Mouse (Mus musculus) bone marrow, adult 2 months (tissue): ENCODE data around the gene Tmub1. TPM values are rescaled to one million over a fixed set of nuclear protein-coding genes. Genes with fewer than 3 reads are reported as not detected.
A peak's percentile ranks its signal among the peaks of the same experiment; 100 is the strongest.

Experiments
- H3K27ac ChIP-seq: fragments of 200-500 bp; 2 replicates; pipeline ENCODE4 v1.5.1; 2012; ENCODE audit warnings: low read depth, mild to moderate bottlenecking, control low read depth, inconsistent platforms, low read length; ENCODE audit not compliant: control insufficient read depth, poor library complexity, insufficient read depth
- H3K4me1 ChIP-seq: fragments of 200-500 bp; 2 replicates; pipeline ENCODE4 v1.6.1; 2011; ENCODE audit warnings: low read length; ENCODE audit not compliant: control insufficient read depth, insufficient read depth
- H3K4me3 ChIP-seq: fragments of 200-500 bp; replicated peaks from 2 replicates; pipeline ENCODE3; 2011; ENCODE audit warnings: mild to moderate bottlenecking, low read depth, low read length, control low read depth; ENCODE audit not compliant: control insufficient read depth
- CTCF ChIP-seq: fragments of 200-500 bp; IDR thresholded peaks from 2 replicates; pipeline ENCODE4 v1.5.1; 2011; ENCODE audit warnings: low read length, control low read depth; ENCODE audit not compliant: control insufficient read depth, insufficient read depth
- POLR2A ChIP-seq: fragments of 200-500 bp; IDR thresholded peaks from 2 replicates; pipeline ENCODE4 v1.6.1; 2011; ENCODE audit warnings: low read depth, mild to moderate bottlenecking, control low read depth, low read length, borderline replicate concordance; ENCODE audit not compliant: control insufficient read depth
- WGBS: fragments of 180-500 bp; shearing (Covaris S2); methylation state at CpG from one replicate; pipeline ENCODE4 v1.1.7; 2018; 5-methylcytosine and 5-hydroxymethylcytosine counted together
- polyA plus RNA-seq: library from polyadenylated mRNA; stranded (reverse); fragments of >200 nt; gene quantifications from 2 replicates; pipeline ENCODE4 v1.2.4, GENCODE M21; 2011; ENCODE audit warnings: low replicate concordance; ENCODE audit not compliant: missing spikeins, insufficient read depth, insufficient read length

Tmub1 gene
- polyA plus RNA-seq, 1 experiment, result 22.1 TPM

DNA sequence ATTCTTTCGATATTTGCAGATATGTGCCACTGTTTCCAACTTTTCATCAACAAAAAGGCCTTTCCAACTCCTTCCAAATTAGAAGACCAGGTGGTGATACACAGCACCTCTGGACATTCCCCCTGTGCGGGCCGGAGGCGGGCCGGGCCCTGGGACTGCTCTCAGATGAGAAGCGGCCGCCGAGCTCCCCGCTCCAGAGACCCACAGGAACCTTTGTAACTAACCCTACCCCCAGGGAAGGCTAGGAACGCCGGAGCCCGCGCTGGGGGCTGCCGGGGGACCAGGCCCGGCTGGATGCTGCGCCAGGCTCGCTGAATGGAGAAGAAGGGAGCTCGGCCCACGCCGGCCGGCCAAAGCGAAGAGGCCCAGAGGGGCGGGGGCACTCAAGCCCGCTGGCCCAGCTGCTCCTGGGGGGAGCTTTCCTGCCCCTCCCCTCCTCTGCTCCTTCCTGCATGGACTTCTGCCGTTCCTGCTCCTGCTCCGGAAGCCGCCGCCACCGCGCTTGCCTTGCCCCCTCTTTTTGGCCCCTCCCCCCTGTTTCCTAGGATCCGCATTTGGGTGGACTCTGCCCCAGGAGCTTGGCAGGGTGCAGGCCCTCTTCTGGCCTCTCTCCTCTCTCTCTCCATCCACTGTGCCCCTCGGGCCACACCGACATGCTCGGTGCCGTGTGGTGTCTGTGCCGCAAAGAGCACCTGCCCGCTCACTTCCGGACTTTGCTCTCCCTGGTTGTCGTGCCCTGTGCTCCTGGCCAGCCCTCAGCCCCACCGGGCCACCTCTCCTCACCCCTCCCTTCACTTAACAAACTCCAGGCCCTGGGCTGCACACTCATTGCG lies 34.8 kb upstream of the Tmub1 start:
- 92% methylated on average over 41 of the region's 41 CpGs for WGBS
- no peaks in the 10 kb centered on the region for H3K4me1 ChIP-seq
- no peak overlapping the region for H3K4me3 ChIP-seq
- no peak for TF ChIP-seq POLR2A
- no peak for TF ChIP-seq CTCF
- no peak overlapping the region for H3K27ac ChIP-seq

- no peak overlapping the region for H3K4me3 ChIP-seq
- H3K27ac ChIP-seq, result no peak overlapping the region
- H3K4me1 ChIP-seq, result no peaks in the 10 kb centered on the region
- TF ChIP-seq POLR2A (no peak), CTCF (peak; percentile 54; the same call in 1 of the 2 replicates)
- 27% methylated on average over 3 of the region's 4 CpGs for WGBS
Observed at GRCm38 (mm10) chr5:24481647-24482046, 34.0 kb upstream of the Tmub1 start.

DNA sequence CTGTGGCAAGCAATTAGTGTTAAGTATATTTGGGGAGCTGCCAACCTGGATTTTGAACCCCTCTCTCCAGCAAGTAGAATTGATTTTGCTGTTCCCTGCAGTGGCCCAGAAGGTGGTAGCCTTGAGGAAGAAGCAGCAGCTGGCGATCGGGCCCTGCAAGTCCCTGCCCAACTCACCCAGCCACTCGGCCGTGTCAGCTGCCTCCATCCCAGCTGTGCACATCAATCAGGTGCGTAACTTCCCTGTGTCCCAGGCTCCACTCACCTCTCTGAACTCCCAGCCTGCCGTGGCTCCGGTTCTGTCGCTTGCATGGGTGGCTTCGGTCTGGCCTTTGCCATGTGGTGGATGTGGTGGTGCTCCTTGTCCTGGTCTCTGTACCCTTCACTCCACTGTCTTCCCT lies 30.3 kb upstream of the Tmub1 start:
- WGBS, result 90% methylated on average over 9 of the region's 9 CpGs
- no peaks in the 10 kb centered on the region for H3K4me1 ChIP-seq
- no peak for TF ChIP-seq CTCF
- no peak for TF ChIP-seq POLR2A
- no peak overlapping the region for H3K4me3 ChIP-seq
- no peak overlapping the region for H3K27ac ChIP-seq

GRCm38 (mm10) chr5:24475476-24476241 lies 28.0 kb upstream of the Tmub1 start:
- WGBS, result 81% methylated on average over 6 of the region's 6 CpGs
- Histone ChIP-seq H3K4me1 (no peaks in the 10 kb centered on the region), H3K4me3 (no peak overlapping the region), H3K27ac (no peak overlapping the region)
- TF ChIP-seq POLR2A (no peak), CTCF (no peak)

GRCm38 (mm10) chr5:24474723-24475261 lies 27.1 kb upstream of the Tmub1 start:
- no peak overlapping the region; the same call in 1 of the 2 replicates for H3K27ac ChIP-seq
- no peak overlapping the region for H3K4me3 ChIP-seq
- no peak for TF ChIP-seq CTCF
- no peak for TF ChIP-seq POLR2A
- 2% methylated on average over 67 of the region's 67 CpGs for WGBS
- H3K4me1 ChIP-seq, result no peaks in the 10 kb centered on the region

GRCm38 (mm10) chr5:24474025-24474722 lies 26.5 kb upstream of the Tmub1 start:
- Histone ChIP-seq H3K4me3 (no peak overlapping the region), H3K4me1 (no peaks in the 10 kb centered on the region), H3K27ac (no peak overlapping the region; the same call in 1 of the 2 replicates)
- TF ChIP-seq POLR2A, result no peak
- TF ChIP-seq CTCF, result no peak
- 16% methylated on average over 77 of the region's 77 CpGs for WGBS

DNA sequence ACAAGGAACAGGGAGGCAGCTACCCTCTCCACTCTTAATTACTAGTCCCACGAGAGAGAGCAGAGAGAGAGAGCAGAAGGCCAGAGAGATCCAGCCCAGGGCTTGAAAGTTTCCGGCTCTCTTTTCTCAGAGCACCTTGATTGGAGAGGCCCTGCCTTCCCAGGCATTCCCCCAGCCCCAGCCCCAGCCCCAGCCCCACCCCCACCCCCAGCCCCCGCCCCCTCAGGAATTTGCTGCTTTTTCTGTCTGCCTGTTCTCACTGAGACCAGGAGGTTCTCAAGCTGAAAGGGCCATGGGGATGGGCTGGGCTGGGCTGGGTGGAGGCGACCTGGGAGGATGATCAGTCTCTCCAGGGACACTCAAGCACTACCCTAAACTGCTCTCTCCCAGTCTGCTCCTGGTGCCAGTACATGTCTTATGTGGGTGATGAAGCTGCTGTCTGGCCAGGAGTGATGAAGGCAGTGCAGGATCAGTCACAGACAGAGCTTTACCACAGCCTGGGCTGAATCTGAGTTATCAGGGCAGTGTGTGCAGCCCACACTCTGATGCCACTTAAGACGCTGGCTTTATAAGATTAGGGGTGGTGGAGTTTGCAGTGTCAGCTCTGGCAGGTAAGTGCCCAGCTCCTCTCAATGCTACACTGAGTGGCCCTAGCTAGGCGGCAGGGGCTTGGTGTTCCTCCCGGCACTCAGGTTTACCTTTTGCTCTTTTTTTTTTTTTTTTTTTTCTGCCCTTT lies 25.4 kb upstream of the Tmub1 start:
- TF ChIP-seq CTCF (no peak), POLR2A (no peak)

More for the DNA sequence above, 25.4 kb upstream of the Tmub1 start:
- H3K4me3 ChIP-seq, result no peak overlapping the region
- H3K4me1 ChIP-seq, result no peaks in the 10 kb centered on the region
- H3K27ac ChIP-seq, result no peak overlapping the region
- 75% methylated on average over 7 of the region's 7 CpGs for WGBS
